Mouse (Mus musculus) gastrocnemius, postnatal 14 days (tissue): ENCODE results near the gene Plxnc1. TPM values are rescaled to one million over a fixed set of nuclear protein-coding genes. Genes with fewer than 3 reads are reported as not detected.
A peak's percentile ranks its signal among the peaks of the same experiment; 100 is the strongest.

Source experiments
- DNase-seq: peaks from one replicate; pipeline ENCODE4 v3.0.0; 2021; ENCODE audit warnings: mixed read lengths
- intact Hi-C: fragments of 180-260 bp; cut with DNase I; formaldehyde crosslinking; loops from one replicate; pipeline ENCODE4 v1.15.1; 2025; ENCODE audit warnings: low total_unique reads
- total RNA-seq, 2 experiments: library from RNA; stranded (reverse); gene quantifications; 2 replicates each; pipeline ENCODE4 v1.2.3; 2021

Gene Plxnc1
- total RNA-seq, 2 experiments from 2014 or later: 1.2 to 2.1 TPM

- intact Hi-C loops: loop anchor here (5.0 kb wide), 1 partner anchor 336 kb away; no protein-coding TSS in a partner anchor
- no peak for DNase-seq
Observed at GRCm38 (mm10) chr10:94958311-94958710, 13.7 kb upstream of the Plxnc1 start.

DNA sequence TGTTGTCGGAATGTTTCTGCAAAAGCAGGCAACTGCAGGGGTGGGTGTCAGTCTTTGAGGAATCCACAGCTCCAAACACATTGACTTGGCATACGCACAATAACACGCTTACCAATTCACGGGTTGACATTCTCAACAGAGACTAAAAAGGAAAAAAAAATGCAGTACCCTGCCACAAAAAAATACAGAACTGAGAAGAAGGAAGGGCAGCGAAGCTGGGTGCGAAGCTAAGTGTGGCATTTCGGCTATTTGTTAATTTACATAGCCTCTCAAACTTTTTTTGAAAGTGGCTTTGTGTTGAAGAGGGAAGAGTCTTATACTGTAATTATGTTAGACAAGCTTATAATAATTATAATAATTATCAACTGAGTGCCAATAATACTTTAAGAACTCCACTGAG is 13.1 kb upstream of the Plxnc1 start:
- no peak for DNase-seq
- intact Hi-C loops: loop anchor here (5.0 kb wide), 1 partner anchor 335 kb away; no protein-coding TSS in a partner anchor

GRCm38 (mm10) chr10:94947915-94948675 is 3.5 kb upstream of the Plxnc1 start:
- no peak for DNase-seq
- intact Hi-C loops: no loop called here

GRCm38 (mm10) chr10:94947386-94947785 is 2.8 kb upstream of the Plxnc1 start:
- intact Hi-C loops: no loop called here

DNA sequence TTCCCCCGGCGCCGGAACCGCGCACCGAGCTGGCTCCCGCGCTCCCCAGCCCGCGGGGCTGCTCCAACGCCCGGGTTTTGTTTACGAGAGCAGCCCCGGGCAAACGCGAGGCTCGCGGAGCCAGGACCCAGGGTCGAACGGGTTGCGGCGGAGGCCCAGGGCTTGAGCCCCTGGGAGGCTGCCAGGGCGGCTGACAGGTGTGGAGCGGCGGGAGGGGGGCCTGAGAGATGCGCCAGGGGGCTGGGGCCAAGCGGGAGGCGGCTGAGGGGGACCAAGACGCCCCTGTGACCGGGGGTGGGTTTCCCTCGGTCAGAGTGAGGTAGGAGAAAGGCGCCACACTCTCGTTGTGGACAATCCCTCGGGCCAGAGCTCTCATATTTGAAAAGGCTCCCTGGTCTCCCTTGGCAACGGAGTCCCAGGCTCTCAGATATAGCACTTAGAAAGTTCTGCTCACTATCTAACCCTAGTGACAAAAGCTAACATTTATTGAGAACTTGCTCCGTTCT is 624 bp upstream of the Plxnc1 start:
- intact Hi-C loops: no loop called here
- DNase-seq: peak; percentile 40

More at GRCm38 (mm10) chr10:94947386-94947785, 2.8 kb upstream of the Plxnc1 start:
- no peak for DNase-seq

DNA sequence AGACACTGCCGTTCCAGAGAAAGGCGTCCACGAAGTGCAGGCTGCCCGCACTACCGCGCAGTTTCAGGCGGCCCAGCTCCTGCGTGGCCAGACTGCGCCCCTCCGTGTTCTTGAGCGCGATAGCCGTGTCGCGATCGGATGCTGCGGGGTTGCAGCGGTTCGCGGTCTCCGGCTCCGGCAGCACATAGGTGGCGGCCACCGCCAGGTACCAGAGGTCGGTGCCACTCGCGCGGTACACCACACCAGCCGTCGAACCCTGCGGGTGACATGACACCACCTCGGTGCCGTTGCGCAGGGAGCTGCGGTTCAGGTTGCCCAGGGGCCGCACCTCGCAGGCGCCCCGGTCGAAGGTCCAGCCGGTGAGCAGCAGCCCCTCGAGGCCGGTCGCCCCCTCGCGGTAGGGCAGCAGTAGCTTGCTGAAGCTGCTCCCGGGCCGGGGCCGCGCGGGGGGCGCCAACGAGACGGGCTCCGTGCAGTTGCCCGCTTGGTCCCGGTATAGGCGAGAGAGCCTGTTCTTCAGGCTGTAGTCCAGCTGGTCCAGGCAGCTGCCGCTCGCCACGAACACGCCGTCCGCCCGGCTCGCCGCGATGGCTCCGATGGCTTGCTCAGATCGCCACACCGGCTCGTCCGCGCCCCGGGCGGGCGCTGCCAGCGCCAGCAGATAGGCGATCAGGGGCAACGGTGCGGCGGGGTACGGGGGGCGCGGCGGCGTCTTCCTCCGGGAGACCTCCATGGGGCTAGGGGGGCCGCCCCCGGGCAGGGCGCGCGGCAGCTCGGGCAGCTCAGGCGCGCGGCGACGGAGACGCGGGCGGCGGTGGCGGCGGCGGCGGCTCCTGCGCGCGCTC is 567 bp downstream of the Plxnc1 start:
- peak; percentile 64 for DNase-seq
- intact Hi-C loops: no loop called here

DNA sequence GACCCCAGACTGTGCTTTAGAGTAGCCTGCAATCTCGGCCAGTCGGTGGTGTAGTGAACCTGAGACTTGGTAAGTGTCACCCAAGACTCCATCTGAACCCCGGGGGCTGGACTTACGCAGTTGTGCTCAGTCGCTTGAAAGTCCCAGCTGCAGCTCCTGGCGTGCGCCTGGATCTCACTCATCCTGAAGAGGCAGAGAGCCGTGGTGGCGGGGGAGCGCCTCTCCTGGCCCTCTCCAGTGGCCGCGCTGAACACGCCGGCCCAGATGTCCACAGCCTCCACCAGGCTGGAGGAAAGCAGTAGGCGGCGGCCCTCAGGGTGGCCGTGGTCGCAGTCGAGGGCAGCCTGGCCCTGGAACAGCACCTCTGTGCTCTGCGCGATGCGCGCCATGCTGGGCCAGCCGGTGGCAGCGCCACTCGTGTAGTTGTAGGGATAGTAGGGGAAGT is 1.2 kb downstream of the Plxnc1 start:
- DNase-seq: peak; percentile 56
- intact Hi-C loops: no loop called here

GRCm38 (mm10) chr10:94942449-94943041 is 2.1 kb downstream of the Plxnc1 start:
- DNase-seq: peak; percentile 49

DNA sequence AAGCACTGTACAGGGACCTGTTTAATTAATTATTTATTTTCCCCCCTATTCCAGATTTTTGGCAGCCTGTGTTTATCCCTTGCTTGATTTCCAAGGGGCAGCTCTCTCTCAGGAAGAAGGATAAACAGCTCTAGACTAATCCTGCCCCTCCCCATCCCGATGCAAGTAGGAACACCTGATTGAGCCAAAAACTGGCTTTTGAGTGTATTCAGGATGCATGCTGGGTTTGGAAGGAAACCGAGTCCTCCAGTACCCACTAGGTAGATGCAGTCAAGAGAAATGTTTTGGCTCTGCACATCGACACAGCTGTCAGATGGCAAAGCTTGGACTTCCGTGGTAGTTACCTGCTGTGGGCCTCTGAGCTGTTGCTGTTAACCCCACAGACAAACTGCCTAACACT is 3.1 kb downstream of the Plxnc1 start:
- no peak for DNase-seq
- intact Hi-C loops: no loop called here

More at GRCm38 (mm10) chr10:94942449-94943041, 2.1 kb downstream of the Plxnc1 start:
- intact Hi-C loops: no loop called here

DNA sequence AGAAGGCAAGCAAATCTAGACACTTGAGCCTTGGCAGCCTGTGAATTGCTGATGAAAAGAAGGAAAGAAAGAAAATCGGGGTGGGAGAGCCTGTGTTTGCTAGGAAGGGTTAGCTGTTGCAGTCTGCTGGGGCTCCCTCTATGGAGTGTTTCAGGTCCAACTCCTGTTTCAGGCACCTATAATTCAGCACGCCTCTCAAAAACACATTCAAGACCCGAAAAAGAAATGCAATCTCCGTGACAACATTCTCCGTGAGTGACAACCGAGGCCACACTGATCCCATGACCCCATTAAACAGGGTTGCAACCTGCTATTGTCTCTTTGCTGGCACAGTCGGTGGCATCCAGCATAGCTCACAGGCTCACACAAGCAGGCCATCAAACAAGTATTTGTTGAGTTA is 3.8 kb downstream of the Plxnc1 start:
- no peak for DNase-seq
- intact Hi-C loops: no loop called here

GRCm38 (mm10) chr10:94940061-94940460 is 4.6 kb downstream of the Plxnc1 start:
- intact Hi-C loops: no loop called here
- DNase-seq: no peak

DNA sequence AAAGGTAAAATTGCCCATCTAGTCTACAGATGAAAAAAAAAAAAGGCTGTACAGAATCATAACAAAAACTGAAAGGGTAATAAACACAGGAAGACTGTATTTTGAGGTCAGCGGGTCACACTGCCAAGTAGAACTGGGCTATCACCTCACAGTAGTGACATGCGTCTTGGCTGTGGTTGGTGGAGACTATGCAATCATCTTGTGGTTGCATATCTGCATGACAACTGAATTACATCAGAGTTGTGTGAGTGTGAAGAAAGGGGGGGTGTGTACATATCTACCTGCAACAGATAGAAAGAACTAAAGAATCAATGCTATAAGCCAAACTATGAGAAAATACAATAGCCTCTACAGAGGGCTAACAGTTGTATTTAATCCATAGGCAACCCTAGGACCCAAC is 5.7 kb downstream of the Plxnc1 start:
- no peak for DNase-seq
- intact Hi-C loops: no loop called here

DNA sequence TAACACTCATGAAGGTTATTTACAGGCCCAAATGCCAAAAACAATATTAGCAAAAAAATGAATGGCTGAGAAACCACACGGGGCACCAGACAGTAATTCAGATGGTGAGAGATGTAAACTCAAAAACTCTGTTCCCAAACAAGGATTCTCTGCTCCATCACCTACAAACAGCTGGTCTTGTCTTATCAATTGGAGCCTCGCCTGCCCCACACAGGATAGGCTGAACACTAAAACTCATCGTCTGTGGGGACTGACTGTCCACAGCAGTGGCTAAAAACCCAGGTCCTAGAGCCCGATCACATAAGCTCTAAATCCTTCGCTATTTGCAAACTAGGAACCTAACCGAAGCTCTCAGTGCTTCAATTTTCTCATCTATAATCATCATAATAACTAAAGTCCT is 6.3 kb downstream of the Plxnc1 start:
- DNase-seq: no peak
- intact Hi-C loops: no loop called here

DNA sequence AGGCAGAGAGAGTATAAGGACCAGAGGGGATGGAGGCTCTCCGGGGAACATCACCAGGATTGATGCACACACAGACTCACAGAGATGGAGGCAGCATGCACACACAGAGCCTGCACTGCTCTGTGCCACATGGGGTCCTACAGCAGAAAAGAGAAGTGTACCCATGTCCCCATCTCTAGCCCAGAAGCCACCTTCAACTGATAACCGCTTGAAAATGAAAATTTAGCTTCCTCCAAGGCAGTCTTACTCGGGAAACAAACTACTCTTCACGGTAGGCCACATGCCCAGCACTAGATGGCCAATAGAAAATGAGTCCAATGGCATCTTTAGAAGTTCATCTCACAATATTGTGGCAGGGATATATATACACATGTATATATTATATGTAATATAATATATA is 9.4 kb downstream of the Plxnc1 start:
- no peak for DNase-seq
- intact Hi-C loops: no loop called here

DNA sequence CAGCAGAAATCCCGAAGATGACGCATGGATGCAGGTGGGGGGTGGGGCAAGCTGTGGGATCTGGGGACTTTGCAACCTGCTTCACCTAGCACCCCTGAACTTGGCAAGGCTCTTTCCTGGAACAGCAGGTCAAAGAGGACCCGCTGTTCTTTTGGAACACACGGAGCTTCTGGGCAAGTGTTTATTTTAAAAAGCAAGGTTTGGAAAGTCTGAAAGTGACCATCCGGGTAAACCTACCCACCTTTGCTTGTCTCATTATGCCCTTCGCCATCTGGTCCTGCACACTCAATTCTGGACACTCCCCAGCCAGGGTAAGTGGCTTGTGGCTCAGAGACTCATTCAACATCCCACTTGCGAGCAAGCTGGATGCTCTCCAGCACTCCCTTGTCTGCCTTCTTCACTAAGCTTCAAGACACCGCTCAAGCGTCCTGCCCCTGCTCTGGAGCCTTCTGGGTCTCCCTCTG is 10.5 kb downstream of the Plxnc1 start:
- no peak for DNase-seq
- intact Hi-C loops: no loop called here

DNA sequence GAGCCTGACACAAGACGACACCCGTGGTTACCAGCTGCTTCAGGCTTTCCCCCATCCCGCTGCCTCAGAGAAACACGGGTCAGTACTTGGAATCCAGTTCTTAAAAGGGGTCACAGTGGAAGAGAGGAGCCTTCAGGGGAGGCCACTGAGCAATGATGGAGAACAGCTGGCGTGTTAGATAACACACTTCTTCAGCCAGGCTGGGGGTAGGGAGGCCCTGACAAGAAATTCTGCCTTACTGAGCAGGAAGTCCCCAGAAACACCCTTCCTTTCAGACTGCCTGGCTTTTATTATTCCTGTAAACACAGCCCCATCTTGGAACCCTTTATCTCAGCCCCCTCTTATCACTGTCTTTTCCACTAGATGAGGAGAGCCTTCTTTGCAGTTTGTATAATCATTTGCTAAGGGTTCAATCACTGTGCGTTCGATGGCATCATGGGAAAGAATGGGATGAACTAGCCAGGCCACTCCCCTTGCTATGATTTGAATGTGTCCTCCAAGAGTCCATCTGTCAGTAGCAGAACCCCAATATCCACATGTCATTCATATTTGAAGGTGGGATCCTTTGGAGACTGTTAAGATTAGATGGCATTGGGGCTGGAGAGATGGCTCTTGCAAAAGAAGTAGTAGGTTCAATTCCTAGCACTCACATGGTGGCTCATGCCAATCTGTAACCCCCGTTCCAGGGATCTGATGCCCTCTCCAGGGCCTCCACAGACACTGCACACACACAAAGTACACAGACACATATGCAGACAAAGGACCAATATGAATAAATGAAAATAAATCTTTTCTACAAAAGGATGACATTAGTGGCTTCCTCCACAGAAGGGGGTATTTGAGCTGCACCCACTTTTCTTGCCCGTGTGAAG is 12.4 kb downstream of the Plxnc1 start:
- intact Hi-C loops: no loop called here

GRCm38 (mm10) chr10:94928164-94928563 is 16.5 kb downstream of the Plxnc1 start:
- no peak for DNase-seq
- intact Hi-C loops: no loop called here

More for the DNA sequence above, 12.4 kb downstream of the Plxnc1 start:
- peak; percentile 35 for DNase-seq

- intact Hi-C loops: no loop called here
- no peak for DNase-seq
Observed at GRCm38 (mm10) chr10:94926297-94926696, 18.3 kb downstream of the Plxnc1 start.

DNA sequence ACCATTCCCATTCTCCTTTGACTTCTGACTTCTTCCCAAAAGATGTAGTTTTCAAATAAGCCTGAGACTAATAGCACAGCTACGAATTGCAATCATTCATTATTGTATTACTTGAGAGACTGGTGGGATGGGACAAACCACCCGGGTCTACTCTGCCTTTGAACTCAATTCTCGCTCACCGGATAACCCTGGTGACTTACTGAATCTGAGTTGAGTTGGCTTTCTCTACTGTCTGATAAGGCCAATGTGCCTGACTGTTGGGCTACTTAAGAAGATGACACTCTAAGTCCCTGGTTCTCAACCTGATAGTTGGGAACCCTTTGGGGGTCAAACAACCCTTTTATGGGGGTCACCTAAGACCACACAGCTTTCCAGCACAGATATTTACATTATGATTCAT is 19.8 kb downstream of the Plxnc1 start:
- intact Hi-C loops: no loop called here
- DNase-seq: no peak
